Mouse (Mus musculus) large intestine, adult 2 months (tissue): Measurements from ENCODE around the gene Mpzl2. TPM values are rescaled to one million over a fixed set of nuclear protein-coding genes. Genes with fewer than 3 reads are reported as not detected.
"Not testable (repeated sequence)": the region's sequence is repeated elsewhere in the genome, so short reads cannot be mapped to it uniquely, and the experiment has no call there.

Experiments
- DNase-seq: peaks from one replicate; pipeline ENCODE4 v3.0.0-alpha.2; 2012; ENCODE audit warnings: low read depth, low spot score
- WGBS: fragments of 180-500 bp; shearing (Covaris S2); methylation state at CpG from one replicate; pipeline ENCODE4 v1.1.7; 2018; 5-methylcytosine and 5-hydroxymethylcytosine counted together
- polyA plus RNA-seq: library from polyadenylated mRNA; depleted of rRNA; stranded (reverse); fragments of >200 nt; gene quantifications from 2 replicates; pipeline ENCODE4 v1.2.3, GENCODE M21; 2012

Gene Mpzl2
- polyA plus RNA-seq, 1 experiment = 13.6 TPM

DNA sequence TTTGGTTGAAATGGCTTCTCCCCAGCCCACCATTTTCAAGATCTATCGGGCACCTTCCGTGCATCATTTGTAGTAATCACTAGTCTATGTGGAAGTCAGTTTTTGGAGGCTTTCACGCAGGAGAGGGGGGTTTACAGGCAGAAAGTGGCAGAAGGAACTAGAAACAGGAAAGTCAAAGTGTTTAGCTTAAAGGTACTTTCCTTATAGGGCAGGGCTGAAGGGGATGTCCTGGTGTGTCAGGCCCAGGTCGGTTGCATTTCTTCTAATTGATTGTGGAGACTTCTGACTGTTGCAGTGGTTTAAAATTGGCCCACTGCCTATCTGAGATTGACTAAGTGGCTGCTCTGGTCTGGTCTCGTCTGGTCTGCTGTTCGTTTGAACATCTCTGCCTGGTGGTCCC lies 9.3 kb upstream of the Mpzl2 start:
- 49% methylated on average over 6 of the region's 6 CpGs for WGBS

DNA sequence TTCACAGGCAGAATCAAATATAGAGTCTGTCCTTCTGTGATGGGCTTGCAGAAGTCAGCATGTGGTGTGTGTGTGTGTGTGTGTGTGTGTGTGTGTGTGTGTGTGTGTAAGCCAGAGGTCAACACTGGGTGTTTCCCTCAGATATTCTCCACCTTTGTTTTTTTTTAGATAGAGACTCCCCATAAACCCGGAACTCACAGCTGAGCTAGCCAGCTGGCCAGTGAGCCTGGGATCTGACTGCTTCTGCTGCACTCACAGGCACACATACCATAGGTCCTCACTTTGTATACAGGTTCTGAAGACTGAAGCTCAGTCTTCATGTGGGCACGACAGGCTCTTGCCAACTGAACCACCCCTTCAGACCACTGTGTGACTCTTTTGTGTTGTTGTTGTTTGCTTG lies 7.3 kb upstream of the Mpzl2 start:
- 25% methylated on average over 2 of the region's 2 CpGs for WGBS
- no peak for DNase-seq

More for the DNA sequence above, 9.3 kb upstream of the Mpzl2 start:
- no peak for DNase-seq

DNA sequence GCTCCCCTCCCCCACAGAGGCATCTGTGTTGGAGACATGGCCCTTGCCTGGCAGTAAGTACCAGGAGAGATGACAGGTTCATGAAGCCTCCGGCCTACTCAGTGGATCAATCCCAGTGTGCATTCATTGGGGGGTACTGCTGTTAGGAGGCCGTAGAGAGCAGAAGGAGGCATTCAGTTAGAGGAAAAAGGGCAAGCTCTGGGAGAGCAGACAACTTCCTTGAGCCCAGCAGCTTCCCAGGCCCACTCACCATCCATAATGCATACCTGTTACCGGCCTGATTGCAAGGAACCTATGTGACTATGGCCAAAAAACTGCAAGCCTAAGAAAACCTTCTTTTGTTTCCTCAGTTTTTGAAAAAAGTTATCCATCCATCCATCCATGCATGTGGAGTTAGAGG lies 5.1 kb upstream of the Mpzl2 start:
- WGBS = 87% methylated on average over 3 of the region's 3 CpGs
- DNase-seq = no peak

DNA sequence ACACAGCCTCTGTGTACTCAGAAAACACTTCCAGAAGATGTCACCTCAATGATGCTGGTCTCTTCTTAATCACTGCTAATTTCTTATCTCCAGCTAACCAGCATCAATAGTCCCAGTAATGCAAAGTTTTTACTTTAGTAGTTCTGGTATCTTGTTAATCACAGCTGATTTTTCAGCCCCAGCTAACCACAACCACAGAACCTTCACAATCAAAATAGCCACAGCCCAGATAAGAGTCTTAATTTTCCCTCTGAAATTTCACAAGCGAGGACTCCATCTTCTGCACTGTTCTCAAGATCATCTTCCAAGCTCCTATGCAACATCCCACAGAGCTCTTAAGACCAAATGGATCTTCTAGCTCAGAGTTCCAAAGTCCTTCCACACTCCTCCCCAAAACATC lies 1.8 kb upstream of the Mpzl2 start:
- 74% methylated on average over 1 of the region's 1 CpGs for WGBS
- DNase-seq = not testable (repeated sequence)

DNA sequence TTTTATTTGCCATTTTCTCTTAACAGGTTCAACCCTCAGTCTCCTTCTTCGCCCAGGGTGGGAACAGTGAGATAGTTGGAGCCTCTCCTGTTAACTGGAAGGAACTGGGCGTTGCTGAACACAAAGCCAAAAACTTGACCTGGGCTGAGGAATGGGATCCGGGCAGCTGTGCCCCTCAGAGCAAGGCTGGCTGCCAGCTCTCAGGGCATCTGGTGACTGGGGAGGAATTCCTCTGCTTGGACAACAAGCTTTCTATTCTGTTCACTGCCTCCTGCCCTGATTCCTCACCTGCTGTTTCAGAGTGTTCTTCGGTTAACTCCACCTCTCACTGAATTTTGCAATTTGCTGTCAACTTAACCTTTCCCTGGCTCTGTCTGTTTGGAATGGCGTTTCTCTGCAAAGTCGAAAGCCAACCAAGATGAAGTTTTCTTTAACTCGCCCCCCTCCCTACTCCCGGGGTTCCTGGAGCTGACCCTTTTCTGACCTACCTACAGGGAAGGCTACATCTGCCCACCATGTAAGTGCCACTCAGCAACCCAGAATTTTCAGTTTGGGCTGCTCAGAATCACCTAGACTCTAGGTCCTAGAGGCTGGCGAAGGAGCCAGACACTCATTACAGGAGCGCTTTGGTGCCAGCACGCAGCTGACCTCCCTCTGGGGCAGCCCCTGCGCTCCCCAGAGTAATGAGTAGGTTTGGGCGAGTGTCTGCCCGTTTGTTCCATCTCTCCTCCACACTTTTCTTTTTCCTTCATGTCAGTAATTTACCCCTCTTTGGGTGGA lies 657 bp downstream of the Mpzl2 start:
- WGBS = 6% methylated on average over 14 of the region's 14 CpGs
- DNase-seq = no peak

DNA sequence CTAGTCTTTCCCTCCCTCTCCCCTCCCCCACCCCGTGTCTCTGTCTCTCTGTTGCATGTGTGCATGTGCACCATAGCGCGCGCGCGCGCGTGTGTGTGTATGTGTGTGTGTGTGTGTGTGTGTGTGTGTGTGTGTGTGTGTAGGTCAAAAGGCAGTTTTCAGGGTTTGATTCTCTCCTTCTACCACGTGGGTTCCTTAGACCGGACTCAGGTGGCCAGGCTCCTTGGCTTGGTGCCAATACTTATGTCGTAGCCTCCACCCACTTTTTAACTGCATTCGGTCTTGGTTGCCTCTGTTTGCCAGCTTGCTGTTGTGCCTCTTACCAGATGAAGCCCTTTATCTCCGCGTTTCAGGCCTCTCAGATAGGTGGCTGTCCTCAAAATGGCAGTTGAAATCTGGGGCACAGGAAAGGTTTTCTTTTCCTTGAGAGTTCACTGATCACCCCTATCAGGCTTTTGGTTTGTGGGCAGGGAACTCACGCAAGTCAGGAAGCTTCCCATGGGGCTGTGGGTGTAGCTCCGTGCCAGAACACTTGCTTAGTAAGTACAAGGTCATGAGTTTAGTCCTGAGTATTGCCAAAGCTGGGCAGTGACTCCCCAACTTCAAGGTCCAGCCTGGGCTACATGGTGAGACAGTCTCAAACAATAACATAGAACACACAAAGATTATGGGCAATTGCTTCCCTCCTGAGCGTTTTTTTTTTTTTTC lies 1.7 kb downstream of the Mpzl2 start:
- DNase-seq = no peak
- WGBS = 18% methylated on average over 17 of the region's 17 CpGs

DNA sequence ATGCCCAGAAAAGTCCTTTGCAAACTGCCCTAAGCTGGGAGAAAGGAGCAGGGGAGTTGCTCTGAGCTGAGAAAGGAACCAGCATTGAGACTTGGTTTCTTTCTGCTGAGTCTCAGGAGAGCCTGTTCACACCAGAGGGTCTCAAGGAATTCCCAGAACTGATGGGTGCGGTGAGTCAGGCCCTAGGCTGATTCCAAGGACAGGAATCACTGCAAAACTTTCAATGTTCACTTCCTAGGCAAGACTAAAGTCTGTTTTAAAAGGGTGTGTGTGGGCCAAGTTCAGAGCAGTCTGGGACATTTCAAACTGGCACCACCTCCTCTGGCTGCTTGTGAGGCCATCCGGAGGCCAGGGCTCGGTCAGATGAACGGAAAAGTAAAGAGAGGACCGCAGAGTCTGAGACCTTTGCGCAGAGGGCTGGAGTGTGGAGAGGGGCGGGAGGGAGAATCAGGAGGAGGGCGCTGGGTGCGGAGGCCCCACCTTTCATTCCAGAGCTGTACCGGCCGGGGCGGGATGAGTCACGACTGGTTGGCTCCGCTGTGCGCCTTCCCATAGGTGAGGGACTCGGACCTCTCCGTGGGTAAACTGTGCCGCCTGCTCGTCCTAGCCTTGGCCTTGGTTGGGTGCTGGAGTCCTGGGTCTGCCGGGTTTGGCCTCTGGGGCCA lies 2.6 kb downstream of the Mpzl2 start:
- no peak for DNase-seq
- WGBS = 3% methylated on average over 20 of the region's 20 CpGs

DNA sequence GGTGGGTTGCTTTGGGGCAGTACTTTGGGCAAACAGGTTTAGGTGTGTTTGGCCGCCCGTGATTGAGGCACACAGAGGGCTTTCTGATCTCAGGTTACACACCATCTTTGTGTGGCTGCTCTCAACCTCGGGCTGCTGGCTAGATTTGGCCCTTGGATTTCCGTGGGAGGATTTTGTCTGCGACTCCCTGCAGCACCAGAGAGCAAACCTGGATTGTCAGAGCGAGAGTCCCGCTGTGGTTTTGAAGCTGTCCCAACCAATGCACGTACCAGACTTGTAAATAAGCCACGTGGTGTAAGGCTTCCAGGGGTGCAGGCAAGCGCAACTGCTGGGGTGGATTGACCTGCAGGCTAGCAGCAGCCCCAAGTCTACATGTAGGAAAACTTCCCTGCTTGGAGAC lies 3.3 kb downstream of the Mpzl2 start:
- WGBS = 3% methylated on average over 10 of the region's 10 CpGs
- DNase-seq = no peak

DNA sequence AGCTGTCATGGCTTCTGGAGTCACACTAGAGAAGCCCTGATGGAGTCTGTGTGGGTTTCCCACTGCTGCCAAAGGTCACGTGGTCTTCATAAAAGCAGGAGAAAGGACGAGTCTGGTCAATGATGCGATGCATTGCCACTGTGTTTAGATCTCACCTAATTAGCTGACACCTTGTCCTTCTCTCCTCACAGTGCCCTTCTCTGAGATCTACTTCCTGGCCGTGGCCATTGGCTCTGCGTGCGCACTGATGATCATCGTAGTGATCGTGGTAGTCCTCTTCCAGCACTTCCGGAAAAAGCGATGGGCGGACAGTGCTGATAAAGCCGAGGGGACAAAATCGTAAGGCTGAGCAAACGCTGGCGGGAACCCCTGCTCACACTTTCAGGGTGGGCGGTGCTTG lies 7.4 kb downstream of the Mpzl2 start:
- WGBS = 87% methylated on average over 16 of the region's 16 CpGs
- DNase-seq = no peak

DNA sequence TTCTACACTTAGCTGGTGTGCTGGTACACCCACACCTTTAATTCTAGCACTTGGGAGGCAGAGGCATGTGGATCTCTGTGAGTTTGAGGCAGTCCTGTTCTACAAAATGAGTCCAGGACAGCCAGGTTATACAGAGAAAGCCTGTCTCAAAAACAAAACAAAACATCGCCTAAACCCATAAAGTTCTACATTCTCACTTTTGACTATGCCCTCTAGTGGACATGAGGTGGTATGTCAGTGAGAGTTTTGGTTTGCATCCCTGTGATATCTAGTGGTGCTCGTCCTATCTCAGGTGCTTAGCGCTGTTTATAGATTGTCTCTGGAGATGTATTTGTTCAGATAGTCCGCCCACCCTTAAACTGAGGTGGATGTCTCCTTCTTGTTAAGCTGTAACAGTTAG lies 8.9 kb downstream of the Mpzl2 start:
- 23% methylated on average over 4 of the region's 4 CpGs for WGBS
- no peak for DNase-seq

DNA sequence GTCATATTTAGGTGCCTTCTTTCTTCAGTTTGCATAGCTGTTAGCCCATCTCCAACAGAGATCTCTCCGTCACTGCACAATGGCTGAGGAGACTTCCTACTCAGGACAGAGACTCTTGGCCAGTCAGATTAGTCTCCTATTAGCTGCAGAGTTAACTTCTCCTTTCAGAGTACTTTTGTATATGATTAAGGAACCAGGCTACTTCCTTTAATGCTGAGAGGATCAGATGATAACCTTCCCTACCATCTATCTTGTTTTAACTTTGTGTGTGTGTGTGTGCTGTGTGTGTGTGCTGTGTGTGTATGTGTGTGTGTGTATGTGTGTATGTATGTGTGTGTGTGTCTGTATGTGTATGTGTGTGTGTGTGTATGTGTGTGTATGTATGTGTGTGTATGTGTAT lies 10.1 kb downstream of the Mpzl2 start:
- DNase-seq = no peak
- WGBS = 93% methylated on average over 1 of the region's 1 CpGs

DNA sequence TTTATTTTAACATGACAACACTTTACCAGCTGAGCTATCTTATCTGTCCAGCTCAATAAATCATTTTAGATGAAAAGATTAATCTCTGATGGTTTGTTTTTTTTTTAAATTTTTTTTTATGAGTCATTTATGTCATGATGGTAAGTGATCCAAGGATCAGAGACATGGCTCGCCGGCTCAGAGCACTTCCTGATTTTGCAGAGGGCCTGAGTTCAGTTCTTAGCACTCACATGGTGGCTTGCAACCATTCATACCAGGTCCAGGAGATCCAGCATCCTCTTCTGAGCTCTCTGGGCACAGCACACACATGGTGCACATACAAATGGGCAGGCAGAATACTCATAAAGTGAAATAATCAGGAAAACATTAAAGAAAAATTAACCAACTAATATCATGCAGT lies 10.7 kb downstream of the Mpzl2 start:
- 69% methylated on average over 2 of the region's 2 CpGs for WGBS
- no peak for DNase-seq

DNA sequence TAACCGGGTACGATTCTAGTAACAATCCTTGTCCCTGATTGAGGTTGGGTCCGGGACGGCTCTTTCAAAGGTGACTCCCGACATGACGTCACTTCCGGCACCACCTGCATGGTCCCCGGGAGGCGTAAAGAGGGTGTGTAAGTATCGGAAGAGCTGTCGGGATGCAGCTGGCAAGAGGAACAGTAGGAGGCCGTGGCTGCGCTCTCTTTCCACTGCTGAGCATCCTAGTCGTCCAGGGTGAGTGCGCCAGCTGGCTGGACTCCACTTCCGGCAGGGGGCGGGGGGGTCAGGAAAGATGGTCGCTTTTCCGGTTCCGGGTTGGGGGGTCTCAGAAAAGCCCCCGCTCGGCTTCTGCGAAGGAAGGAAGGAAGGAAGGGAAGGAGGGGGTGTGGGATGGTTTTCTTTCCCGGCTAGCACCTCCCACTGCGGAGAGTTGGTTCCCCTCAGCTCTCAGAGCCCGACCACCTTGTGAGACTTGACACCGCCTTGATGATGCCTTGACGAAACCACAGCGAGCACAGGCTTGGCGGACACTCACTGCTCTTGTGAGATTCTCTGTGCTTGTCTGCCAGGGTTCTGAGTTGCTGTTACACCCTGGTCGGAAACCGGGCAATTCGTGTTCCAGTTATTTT lies 15.6 kb downstream of the Mpzl2 start, which contains the start of gene Mpzl3:
TSS of gene Mpzl3 (plus strand) at position 105 of the 632 bp plus-strand sequence.
- no peak for DNase-seq
- WGBS = under 1% methylated on average over 33 of the region's 33 CpGs

DNA sequence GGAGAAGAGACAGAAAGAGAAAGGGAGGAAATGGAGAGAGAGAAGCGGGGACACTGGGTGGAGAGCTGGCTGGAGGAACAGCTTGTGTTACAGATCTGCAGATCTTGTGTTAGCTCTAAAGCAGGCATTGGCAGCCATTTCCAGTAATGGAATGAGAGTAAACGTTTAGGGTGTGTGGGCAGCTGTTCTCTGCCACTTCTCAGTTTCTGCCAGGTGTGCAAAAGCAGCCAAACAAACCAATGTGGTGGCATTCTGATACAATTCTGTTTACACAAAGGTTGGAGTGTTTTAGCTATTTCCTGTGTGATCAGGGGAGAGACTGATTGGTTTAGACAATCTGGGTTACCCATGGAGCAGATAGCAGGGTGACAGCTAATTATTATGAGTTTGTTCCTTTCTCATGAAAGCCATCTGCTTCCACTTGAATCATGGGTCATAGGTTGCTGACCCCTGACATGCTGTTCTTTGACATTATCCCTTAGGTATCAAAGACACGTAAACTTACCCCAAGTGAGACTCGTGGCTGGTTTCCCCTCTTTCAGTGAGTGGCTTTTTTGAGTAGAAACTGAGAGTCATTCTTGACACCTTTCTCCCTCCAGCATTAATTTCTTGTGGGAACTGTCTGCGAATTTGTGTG lies 18.8 kb downstream of the Mpzl2 start:
- 16% methylated on average over 5 of the region's 5 CpGs for WGBS

DNA sequence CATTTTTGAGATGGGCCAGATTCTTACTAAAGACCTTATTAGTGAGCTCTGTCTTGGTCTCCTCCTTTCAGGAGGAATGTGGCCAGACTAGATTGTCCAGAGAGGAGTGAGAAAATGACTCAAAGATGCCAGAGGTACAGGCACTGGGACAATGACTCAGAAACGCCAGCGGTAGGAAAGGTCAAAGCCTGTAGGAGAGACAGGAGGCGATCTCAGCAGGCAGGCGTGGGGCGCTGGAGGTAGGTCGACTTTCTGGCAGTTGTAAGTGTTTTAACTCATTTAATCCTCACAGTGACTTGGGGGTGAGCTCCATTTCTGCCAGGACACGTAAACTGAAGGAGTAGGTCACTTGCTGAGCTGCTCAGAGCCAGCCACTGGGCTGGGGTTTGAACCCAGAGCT lies 20.6 kb downstream of the Mpzl2 start:
- no peak for DNase-seq
- 25% methylated on average over 7 of the region's 7 CpGs for WGBS

More for the DNA sequence above, 18.8 kb downstream of the Mpzl2 start:
- DNase-seq = no peak

DNA sequence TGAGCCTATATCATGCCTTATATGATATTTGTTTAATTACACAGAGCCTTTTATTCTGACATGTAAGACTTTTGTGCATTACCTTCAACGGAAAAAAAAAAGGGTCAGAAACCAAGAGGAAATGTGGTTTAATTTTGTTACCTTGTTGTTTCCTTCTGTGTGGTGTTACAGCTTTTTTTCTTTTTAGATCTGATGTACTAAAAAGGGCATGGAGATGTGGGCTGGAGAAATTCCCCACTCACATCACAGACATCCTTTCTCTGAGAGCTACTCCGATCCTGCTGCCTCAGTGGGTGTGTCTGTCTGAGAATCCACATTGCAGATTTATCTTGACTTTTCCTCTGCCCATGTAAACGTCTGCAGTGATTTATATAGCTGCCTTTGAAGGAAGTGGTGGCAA lies 23.1 kb downstream of the Mpzl2 start:
- 13% methylated on average over 3 of the region's 3 CpGs for WGBS
- DNase-seq = no peak

DNA sequence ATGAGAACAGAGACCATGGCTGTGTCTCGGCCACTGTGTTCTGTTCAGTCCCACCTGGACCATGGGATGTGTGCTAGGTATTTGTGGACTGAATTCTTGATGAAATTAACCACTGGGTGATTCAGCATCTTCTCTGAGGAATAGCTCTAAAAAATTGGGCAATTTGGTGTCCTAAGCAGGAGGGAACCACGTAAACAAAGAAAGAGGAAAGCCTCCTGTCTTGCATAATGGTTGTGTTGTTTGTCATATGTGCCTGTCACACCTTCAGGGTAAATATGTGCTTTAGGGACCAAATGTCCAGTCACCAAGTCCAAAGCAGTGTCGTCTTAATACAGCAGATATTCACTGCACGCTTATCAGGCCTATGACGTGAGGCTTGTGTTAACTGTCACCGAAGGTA lies 24.8 kb downstream of the Mpzl2 start:
- 82% methylated on average over 6 of the region's 6 CpGs for WGBS
- no peak for DNase-seq

DNA sequence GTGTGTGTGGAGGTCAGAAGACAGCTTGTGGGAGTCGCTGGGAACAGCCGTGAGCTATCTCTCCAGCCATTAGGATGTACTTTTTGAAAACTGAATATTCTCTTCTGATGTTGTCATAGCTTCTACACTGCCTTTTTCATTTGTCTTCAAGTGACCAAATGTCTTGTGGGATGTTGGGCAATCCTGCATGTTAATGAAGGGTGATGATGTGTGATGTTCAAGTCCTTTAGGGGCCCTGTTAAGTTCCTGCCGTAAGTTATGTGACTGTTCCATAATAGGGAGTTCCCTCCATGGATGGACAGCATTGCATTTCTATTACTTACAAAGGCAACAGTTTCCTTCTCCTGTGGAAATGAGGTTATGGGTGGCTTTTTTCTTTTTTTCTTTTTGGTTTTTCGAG lies 27.1 kb downstream of the Mpzl2 start:
- DNase-seq = no peak
- WGBS = 88% methylated on average over 4 of the region's 4 CpGs

DNA sequence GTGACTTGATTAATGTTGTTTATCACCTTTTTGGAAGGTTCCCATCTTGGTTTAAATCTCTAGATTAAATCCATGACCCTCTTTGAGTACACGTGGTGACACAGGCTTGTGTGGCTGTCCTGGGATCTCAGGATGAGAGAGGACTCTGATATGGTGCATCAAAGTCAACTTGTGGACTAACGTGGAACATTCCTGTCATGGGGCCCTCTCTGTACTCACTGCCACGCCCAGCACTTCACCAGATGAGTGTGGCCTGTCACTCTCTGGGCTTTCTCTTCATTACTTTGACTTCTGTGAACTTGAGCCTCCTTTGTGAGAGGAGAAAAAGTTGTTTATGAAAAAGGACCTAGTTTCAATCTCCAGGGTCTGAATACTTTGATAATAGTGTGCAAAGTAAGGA lies 32.2 kb downstream of the Mpzl2 start:
- DNase-seq = no peak
- WGBS = 50% methylated on average over 3 of the region's 3 CpGs

DNA sequence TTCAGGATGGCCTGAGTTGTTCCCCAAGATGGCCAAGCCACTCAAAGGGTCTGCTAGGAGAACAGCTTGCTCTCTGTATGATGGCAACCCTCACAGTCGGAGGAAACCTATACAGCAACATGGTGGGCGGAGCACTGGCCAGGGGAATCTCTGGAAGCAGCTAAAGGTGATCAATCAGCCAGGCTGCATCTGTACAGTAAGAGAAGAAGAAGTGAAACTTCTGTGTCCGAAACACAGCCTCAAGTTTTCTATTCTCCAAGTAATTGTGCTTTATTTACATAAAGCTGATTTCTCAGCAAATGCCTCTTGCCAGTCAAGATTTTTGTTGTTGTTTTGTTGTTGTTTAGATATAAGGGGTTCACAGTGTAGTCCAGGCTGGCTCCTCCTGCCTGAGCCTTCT lies 38.3 kb downstream of the Mpzl2 start:
- WGBS = 68% methylated on average over 3 of the region's 3 CpGs
- DNase-seq = no peak
